Mouse (Mus musculus) heart, adult 2 months (tissue): ENCODE measurements at regions not wholly inside any gene's neighbourhood (a gene's known extent, or its start where the extent isn't known, plus 50 kb on each side); places are given as distances from the start of the nearest gene placed in this dataset.
"Not testable (repeated sequence)": the region's sequence is repeated elsewhere in the genome, so short reads cannot be mapped to it uniquely, and the experiment has no call there.

Experiments used
- DNase-seq, 2 experiments: peaks; one replicate each; pipeline ENCODE4 v3.0.0; 2021
- H3K27ac ChIP-seq: fragments of 200-600 bp; 2 replicates; pipeline ENCODE4 v1.8.1; 2022
- H3K27me3 ChIP-seq: fragments of 200-500 bp; 2 replicates; pipeline ENCODE4 v1.6.1; 2012; ENCODE audit warnings: mild to moderate bottlenecking, low read length, inconsistent platforms, mixed read lengths; ENCODE audit not compliant: control insufficient read depth, insufficient read depth
- H3K36me3 ChIP-seq: fragments of 200-500 bp; 2 replicates; pipeline ENCODE4 v1.6.1; 2012; ENCODE audit warnings: low read length, inconsistent platforms; ENCODE audit not compliant: control insufficient read depth, insufficient read depth
- H3K4me1 ChIP-seq: fragments of 200-500 bp; 2 replicates; pipeline ENCODE4 v1.6.1; 2011; ENCODE audit warnings: low read length; ENCODE audit not compliant: control insufficient read depth, insufficient read depth
- H3K4me3 ChIP-seq: fragments of 200-600 bp; 2 replicates; pipeline ENCODE4 v1.8.1; 2022
- H3K79me2 ChIP-seq: fragments of 200-500 bp; replicated peaks from 2 replicates; pipeline ENCODE4 v1.6.1; 2012; ENCODE audit warnings: mild to moderate bottlenecking, inconsistent platforms, low read length, moderate library complexity, mixed read lengths; ENCODE audit not compliant: control insufficient read depth, insufficient read depth
- H3K9ac ChIP-seq: fragments of 200-500 bp; 2 replicates; pipeline ENCODE4 v1.6.1; 2012; ENCODE audit warnings: low read depth, mild to moderate bottlenecking, control low read depth, inconsistent platforms, low read length, mixed read lengths
- CTCF ChIP-seq: fragments of 200-600 bp; IDR thresholded peaks from 2 replicates; pipeline ENCODE4 v1.8.1; 2022; ENCODE audit warnings: antibody characterized with exemption, mild to moderate bottlenecking, moderate library complexity
- EP300 ChIP-seq: fragments of 200-500 bp; IDR thresholded peaks from 2 replicates; pipeline ENCODE4 v1.6.1; 2011; ENCODE audit warnings: low read depth, low read length, control low read depth; ENCODE audit not compliant: insufficient read depth
- POLR2A ChIP-seq: fragments of 200-500 bp; IDR thresholded peaks from 2 replicates; pipeline ENCODE4 v1.6.1; 2011; ENCODE audit warnings: mild to moderate bottlenecking, low read depth, low read length, control low read depth; ENCODE audit not compliant: insufficient read depth
- WGBS: fragments of 180-500 bp; shearing (Covaris S2); methylation state at CpG from one replicate; pipeline ENCODE4 v1.1.7; 2018; 5-methylcytosine and 5-hydroxymethylcytosine counted together
- intact Hi-C: fragments of 180-260 bp; cut with DNase I; formaldehyde crosslinking; loops from one replicate; pipeline ENCODE4 v1.15.1; 2025

DNA sequence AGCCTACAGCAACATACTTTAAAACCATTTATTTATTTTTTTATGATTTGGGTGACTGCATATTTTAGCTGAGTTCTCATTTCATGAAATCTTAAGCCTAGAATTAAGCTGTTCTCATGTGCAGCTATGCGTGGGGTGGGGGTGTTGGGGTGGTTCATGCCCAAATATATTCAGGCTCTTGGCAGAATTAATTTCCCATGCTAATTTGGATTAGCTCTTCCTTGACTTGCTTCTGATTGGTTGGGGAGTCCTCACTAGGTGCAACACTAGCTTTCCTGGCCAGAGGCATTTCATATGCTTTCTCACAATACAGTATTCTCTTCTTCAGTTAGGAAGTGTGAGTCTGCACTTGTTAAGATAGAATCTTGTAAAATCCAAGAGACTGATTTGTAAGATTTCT lies 206.7 kb upstream of the Tram1l1 start:
- DNase-seq = no peak
- intact Hi-C loops = no loop called here
- Histone ChIP-seq H3K9ac (no peak overlapping the region), H3K79me2 (no peaks in the 10 kb centered on the region), H3K4me3 (no peak overlapping the region), H3K27ac (no peak overlapping the region), H3K4me1 (no peaks in the 10 kb centered on the region), H3K27me3 (no peaks in the 10 kb centered on the region), H3K36me3 (no peaks in the 10 kb centered on the region)
- TF ChIP-seq CTCF (no peak), EP300 (no peak), POLR2A (no peak)
- WGBS = 78% methylated on average over 1 of the region's 1 CpGs

DNA sequence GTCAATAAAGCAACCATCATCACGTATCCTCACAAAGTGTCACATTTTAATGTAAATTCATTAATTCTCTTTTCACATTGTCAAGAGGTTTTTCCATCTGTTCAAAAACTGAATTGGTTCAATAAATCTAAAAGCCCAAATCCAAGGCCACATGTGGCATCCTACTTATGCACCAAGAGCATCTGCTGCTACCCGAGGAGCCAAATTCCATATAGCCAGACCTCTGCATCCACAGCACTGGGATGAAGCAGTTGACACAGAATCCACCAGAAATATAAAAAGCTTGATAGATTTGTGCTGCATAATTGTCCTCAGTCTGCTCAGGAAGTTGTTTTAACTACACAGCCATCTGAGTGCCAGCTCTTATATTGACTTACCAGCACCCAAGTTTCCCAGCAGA lies 164.4 kb upstream of the Tram1l1 start:
- no peak overlapping the region for H3K4me3 ChIP-seq
- intact Hi-C loops = no loop called here
- H3K27me3 ChIP-seq = no peaks in the 10 kb centered on the region
- no peak for DNase-seq
- 77% methylated on average over 2 of the region's 2 CpGs for WGBS
- H3K36me3 ChIP-seq = no peaks in the 10 kb centered on the region
- no peak overlapping the region for H3K9ac ChIP-seq
- H3K79me2 ChIP-seq = no peaks in the 10 kb centered on the region
- H3K27ac ChIP-seq = no peak overlapping the region
- TF ChIP-seq POLR2A (no peak), EP300 (no peak), CTCF (no peak)
- H3K4me1 ChIP-seq = no peaks in the 10 kb centered on the region

DNA sequence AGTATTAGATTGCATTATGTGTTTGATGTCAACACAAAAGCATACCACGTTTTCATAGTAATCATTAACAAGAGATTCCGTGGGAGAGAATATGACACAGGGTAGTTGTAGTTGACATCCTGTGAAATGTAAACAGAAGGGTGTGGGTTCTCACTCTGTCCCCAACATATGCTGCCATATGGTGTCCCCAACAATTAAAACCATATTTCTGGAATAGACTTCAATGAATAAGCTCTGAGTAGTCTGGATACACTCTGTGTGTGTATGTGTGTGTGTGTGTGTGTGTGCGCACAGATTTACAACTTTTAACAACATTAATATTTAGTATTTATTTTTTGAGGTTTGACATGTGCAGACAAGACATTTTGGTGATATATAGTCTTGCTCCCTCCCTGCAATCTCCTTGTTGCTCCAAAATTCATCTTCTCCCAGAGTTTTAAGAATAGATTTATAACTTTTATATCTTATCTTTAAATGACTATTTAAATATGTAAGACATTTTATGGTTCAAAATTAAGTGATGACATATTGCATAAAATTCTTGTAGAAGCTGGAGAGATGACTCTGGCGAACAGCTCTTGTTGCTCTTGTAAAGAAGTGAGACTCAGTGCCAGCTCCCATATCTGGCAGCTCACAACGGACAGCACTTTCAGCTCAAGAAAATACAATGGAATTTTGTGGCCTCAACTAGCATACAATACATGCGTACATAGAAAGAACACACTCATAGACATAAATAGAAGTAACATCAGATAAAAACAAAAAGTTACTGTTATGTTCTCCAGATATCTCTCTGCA lies 162.6 kb upstream of the Tram1l1 start:
- Histone ChIP-seq H3K36me3 (no peaks in the 10 kb centered on the region), H3K27ac (no peak overlapping the region), H3K4me1 (no peaks in the 10 kb centered on the region), H3K9ac (no peak overlapping the region), H3K4me3 (no peak overlapping the region), H3K79me2 (no peaks in the 10 kb centered on the region), H3K27me3 (no peaks in the 10 kb centered on the region)
- no peak for TF ChIP-seq CTCF
- no peak for TF ChIP-seq EP300
- no peak for TF ChIP-seq POLR2A
- 63% methylated on average over 6 of the region's 6 CpGs for WGBS
- no peak for DNase-seq
- intact Hi-C loops = no loop called here

DNA sequence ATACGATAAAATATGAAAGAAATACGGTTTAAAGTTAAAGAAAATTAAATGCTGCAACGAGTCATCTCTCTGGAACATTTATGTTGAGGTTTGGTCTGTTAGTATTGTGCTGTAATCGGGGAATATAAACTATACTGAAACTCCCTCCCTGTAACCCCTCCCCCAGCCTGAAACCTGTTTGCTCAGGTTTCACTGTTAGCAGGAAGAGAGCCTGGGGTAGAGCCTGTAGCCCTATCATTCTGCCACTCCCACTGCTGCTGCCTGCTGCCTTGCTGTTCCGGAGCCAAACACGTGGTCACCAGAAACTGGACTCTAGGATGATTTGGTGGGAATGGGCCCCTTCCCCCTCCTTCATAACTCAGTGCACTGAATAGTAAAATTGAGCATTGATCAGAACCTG lies 127.3 kb upstream of the Tram1l1 start:
- H3K4me3 ChIP-seq, H3K79me2 ChIP-seq, H3K27me3 ChIP-seq, intact Hi-C loops, H3K27ac ChIP-seq, H3K36me3 ChIP-seq, H3K4me1 ChIP-seq, H3K9ac ChIP-seq, DNase-seq: not testable (repeated sequence)
- WGBS = 60% methylated on average over 6 of the region's 6 CpGs

DNA sequence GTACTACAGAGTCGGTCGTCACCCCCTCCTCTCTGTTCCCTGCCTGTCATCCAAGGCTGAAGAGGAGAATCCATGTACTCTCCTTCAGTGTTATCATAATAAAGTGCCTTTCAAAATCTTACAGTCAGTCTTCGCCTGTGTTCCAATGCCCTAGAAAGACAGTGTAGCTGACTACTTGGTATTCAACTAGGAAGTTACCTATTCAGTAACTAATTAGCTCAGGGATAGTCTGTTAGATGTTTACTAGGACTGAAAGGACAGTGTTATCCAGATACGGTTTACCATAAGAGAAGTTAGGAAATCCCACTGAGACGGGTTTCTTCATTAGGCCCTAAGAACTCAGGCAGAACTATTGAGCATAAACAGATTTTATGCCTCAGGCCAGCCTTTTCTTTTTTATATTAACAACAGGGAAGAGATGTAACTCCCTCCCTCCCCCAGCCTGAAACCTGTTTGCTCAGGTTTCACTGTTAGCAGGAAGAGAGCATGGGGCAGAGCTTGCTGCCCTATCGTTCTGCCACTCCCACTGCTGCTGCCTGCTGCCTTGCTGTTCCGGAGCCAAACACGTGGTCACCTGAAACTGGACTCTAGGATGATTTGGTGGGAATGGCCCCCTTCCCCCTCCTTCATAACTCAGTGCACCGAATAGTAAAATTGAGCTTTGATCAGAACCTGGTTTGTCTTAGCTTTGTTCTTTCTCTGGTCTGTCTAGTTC lies 120.3 kb upstream of the Tram1l1 start:
- DNase-seq, H3K4me3 ChIP-seq, intact Hi-C loops, H3K79me2 ChIP-seq, H3K9ac ChIP-seq, H3K27me3 ChIP-seq, H3K4me1 ChIP-seq, H3K27ac ChIP-seq, H3K36me3 ChIP-seq: not testable (repeated sequence)
- 82% methylated on average over 9 of the region's 9 CpGs for WGBS

DNA sequence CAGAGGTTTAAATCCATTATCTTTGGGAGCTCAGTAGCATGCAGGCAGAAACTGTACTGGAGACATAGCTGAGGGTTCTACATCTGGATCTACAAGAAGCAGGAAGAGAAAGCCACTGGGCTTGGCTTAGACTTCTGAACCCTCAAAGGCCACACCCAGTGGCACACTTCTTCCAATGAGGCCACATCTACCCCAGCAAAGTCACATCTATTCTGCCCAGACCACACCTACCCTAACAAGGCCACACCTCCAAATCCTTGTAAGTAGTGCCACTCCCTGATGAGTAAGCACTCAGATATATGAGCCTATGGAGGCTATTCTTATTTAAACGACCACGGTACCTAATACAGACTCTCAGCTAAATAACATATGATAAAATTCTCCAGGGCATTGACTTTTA lies 103.5 kb upstream of the Tram1l1 start:
- no peak overlapping the region for H3K9ac ChIP-seq
- no peaks in the 10 kb centered on the region for H3K79me2 ChIP-seq
- no peak overlapping the region for H3K4me3 ChIP-seq
- no peak overlapping the region for H3K27ac ChIP-seq
- no peaks in the 10 kb centered on the region for H3K4me1 ChIP-seq
- no peak for TF ChIP-seq EP300
- no peak for TF ChIP-seq CTCF
- no peak for TF ChIP-seq POLR2A
- H3K36me3 ChIP-seq = no peaks in the 10 kb centered on the region
- 78% methylated on average over 2 of the region's 2 CpGs for WGBS
- intact Hi-C loops = no loop called here
- no peak for DNase-seq
- no peaks in the 10 kb centered on the region for H3K27me3 ChIP-seq
